Mouse (Mus musculus) liver, postnatal 0 days (tissue): ENCODE measurements around the gene Slc25a38.
A peak's percentile ranks its signal among the peaks of the same experiment; 100 is the strongest.

Source experiments
- CTCF ChIP-seq: sonication (generic); IDR thresholded peaks from 2 replicates; pipeline ENCODE4 v1.5.1; 2016; ENCODE audit warnings: antibody characterized with exemption, low read depth
- EP300 ChIP-seq: IDR thresholded peaks from 2 replicates; pipeline ENCODE4 v1.6.1; 2016; ENCODE audit warnings: antibody characterized with exemption, low read depth, mild to moderate bottlenecking

GRCm38 (mm10) chr9:120080546-120081108, 29.5 kb upstream of the Slc25a38 start:
- TF ChIP-seq CTCF (peak; percentile 30), EP300 (no peak)
